Mouse (Mus musculus): ENCODE results near the gene Tmem201.

GRCm38 (mm10) chr4:149684841-149685623, 52.8 kb downstream of the Tmem201 start:
- TF ChIP-seq CTCF (IDR thresholded peaks at IDR 0.05; ENCODE audit: low read depth, low read length) = no peak
- TF ChIP-seq POLR2A (IDR thresholded peaks at IDR 0.05; ENCODE audit: borderline replicate concordance, low read depth, low read length) = no peak

Data from bone marrow macrophage, adult 2 months (primary cell).